Mouse (Mus musculus): ENCODE measurements at regions not wholly inside any gene's neighbourhood (a gene's known extent, or its start where the extent isn't known, plus 50 kb on each side); places are given as distances from the start of the nearest gene placed in this dataset.

- H3K4me2 ChIP-seq, result no peak overlapping the region
- no peaks in the 10 kb centered on the region for H3K36me3 ChIP-seq
- H3K4me3 ChIP-seq (replicated peaks), result no peak overlapping the region
- no peaks in the 10 kb centered on the region for H3K9me3 ChIP-seq (replicated peaks)
- 0 out of 2 replicates have a peak, but pooled peaks cover 2% of the 10 kb centered on the region for H3K4me1 ChIP-seq
- no peak overlapping the region for H3K9ac ChIP-seq (replicated peaks)
- ATAC-seq (ENCODE audit: low FRiP score), result no peak
- H3K27me3 ChIP-seq (replicated peaks), result no peaks in the 10 kb centered on the region
- no peak overlapping the region for H3K27ac ChIP-seq (replicated peaks)
- WGBS, result 65% methylated on average over 9 of the region's 9 CpGs
Measured at GRCm38 (mm10) chr6:31169868-31170600, 211.2 kb upstream of the Klf14 start.

GRCm38 (mm10) chr6:31171831-31172569, 213.1 kb upstream of the Klf14 start:
- 81% methylated on average over 10 of the region's 10 CpGs for WGBS
- no peak overlapping the region for H3K9ac ChIP-seq (replicated peaks)
- H3K4me2 ChIP-seq, result no peak overlapping the region
- no peaks in the 10 kb centered on the region for H3K4me1 ChIP-seq
- no peak overlapping the region for H3K27ac ChIP-seq (replicated peaks)
- no peaks in the 10 kb centered on the region for H3K36me3 ChIP-seq
- no peaks in the 10 kb centered on the region for H3K27me3 ChIP-seq (replicated peaks)
- ATAC-seq (ENCODE audit: low FRiP score), result no peak
- H3K9me3 ChIP-seq (replicated peaks), result no peaks in the 10 kb centered on the region
- no peak overlapping the region for H3K4me3 ChIP-seq (replicated peaks)

- Histone ChIP-seq H3K4me2 (no peak overlapping the region), H3K9ac (replicated peaks) (no peak overlapping the region), H3K4me1 (no peaks in the 10 kb centered on the region), H3K27me3 (replicated peaks) (no peaks in the 10 kb centered on the region), H3K9me3 (replicated peaks) (no peaks in the 10 kb centered on the region), H3K4me3 (replicated peaks) (no peak overlapping the region), H3K36me3 (no peaks in the 10 kb centered on the region), H3K27ac (replicated peaks) (no peak overlapping the region)
- no peak for ATAC-seq (ENCODE audit: low FRiP score)
- WGBS, result 74% methylated on average over 6 of the region's 6 CpGs
Measured at GRCm38 (mm10) chr6:31175769-31176168, 216.9 kb upstream of the Klf14 start.

- Histone ChIP-seq H3K9ac (replicated peaks) (no peak overlapping the region), H3K27me3 (replicated peaks) (no peaks in the 10 kb centered on the region), H3K4me3 (replicated peaks) (no peak overlapping the region), H3K4me1 (no peaks in the 10 kb centered on the region), H3K9me3 (replicated peaks) (no peaks in the 10 kb centered on the region), H3K36me3 (no peaks in the 10 kb centered on the region), H3K27ac (replicated peaks) (no peak overlapping the region), H3K4me2 (no peak overlapping the region)
- 80% methylated on average over 8 of the region's 8 CpGs for WGBS
- ATAC-seq (ENCODE audit: low FRiP score), result no peak
Measured at GRCm38 (mm10) chr6:31176368-31176767, 217.5 kb upstream of the Klf14 start.

GRCm38 (mm10) chr6:31176831-31177230, 218.0 kb upstream of the Klf14 start:
- Histone ChIP-seq H3K4me3 (replicated peaks) (no peak overlapping the region), H3K4me2 (no peak overlapping the region), H3K27ac (replicated peaks) (no peak overlapping the region), H3K4me1 (no peaks in the 10 kb centered on the region), H3K9ac (replicated peaks) (no peak overlapping the region), H3K36me3 (no peaks in the 10 kb centered on the region), H3K27me3 (replicated peaks) (no peaks in the 10 kb centered on the region), H3K9me3 (replicated peaks) (no peaks in the 10 kb centered on the region)
- WGBS, result 79% methylated on average over 1 of the region's 1 CpGs
- ATAC-seq (ENCODE audit: low FRiP score), result no peak

GRCm38 (mm10) chr6:31178201-31178880, 219.5 kb upstream of the Klf14 start:
- Histone ChIP-seq H3K27ac (replicated peaks) (no peak overlapping the region), H3K4me1 (no peaks in the 10 kb centered on the region), H3K9me3 (replicated peaks) (no peaks in the 10 kb centered on the region), H3K4me3 (replicated peaks) (no peak overlapping the region), H3K27me3 (replicated peaks) (no peaks in the 10 kb centered on the region), H3K36me3 (no peaks in the 10 kb centered on the region), H3K9ac (replicated peaks) (no peak overlapping the region), H3K4me2 (no peak overlapping the region)
- 91% methylated on average over 8 of the region's 8 CpGs for WGBS
- ATAC-seq (ENCODE audit: low FRiP score), result no peak

GRCm38 (mm10) chr6:31182284-31182683, 216.3 kb upstream of the Mkln1 start:
- WGBS, result 81% methylated on average over 6 of the region's 6 CpGs
- H3K27me3 ChIP-seq (replicated peaks), result no peaks in the 10 kb centered on the region
- H3K36me3 ChIP-seq, result no peaks in the 10 kb centered on the region
- H3K27ac ChIP-seq (replicated peaks), result no peak overlapping the region
- ATAC-seq (ENCODE audit: low FRiP score), result no peak
- no peak overlapping the region for H3K4me2 ChIP-seq
- H3K4me3 ChIP-seq (replicated peaks), result no peak overlapping the region
- H3K9me3 ChIP-seq (replicated peaks), result no peaks in the 10 kb centered on the region
- no peaks in the 10 kb centered on the region for H3K4me1 ChIP-seq
- no peak overlapping the region for H3K9ac ChIP-seq (replicated peaks)

GRCm38 (mm10) chr6:31183127-31183526, 215.4 kb upstream of the Mkln1 start:
- H3K4me3 ChIP-seq (replicated peaks), result no peak overlapping the region
- no peaks in the 10 kb centered on the region for H3K27me3 ChIP-seq (replicated peaks)
- no peaks in the 10 kb centered on the region for H3K36me3 ChIP-seq
- H3K4me1 ChIP-seq, result no peaks in the 10 kb centered on the region
- no peak for ATAC-seq (ENCODE audit: low FRiP score)
- no peaks in the 10 kb centered on the region for H3K9me3 ChIP-seq (replicated peaks)
- H3K4me2 ChIP-seq, result no peak overlapping the region
- 15% methylated on average over 5 of the region's 5 CpGs for whole genome bisulfite sequencing
- no peak overlapping the region for H3K9ac ChIP-seq (replicated peaks)
- H3K27ac ChIP-seq (replicated peaks), result no peak overlapping the region

GRCm38 (mm10) chr6:31184554-31184953, 214.0 kb upstream of the Mkln1 start:
- no peak for ATAC-seq (ENCODE audit: low FRiP score)
- H3K36me3 ChIP-seq, result no peaks in the 10 kb centered on the region
- H3K9me3 ChIP-seq (replicated peaks), result no peaks in the 10 kb centered on the region
- no peaks in the 10 kb centered on the region for H3K4me1 ChIP-seq
- H3K27me3 ChIP-seq (replicated peaks), result no peaks in the 10 kb centered on the region
- H3K9ac ChIP-seq (replicated peaks), result no peak overlapping the region
- no peak overlapping the region for H3K4me2 ChIP-seq
- WGBS, result 91% methylated on average over 7 of the region's 7 CpGs
- H3K27ac ChIP-seq (replicated peaks), result no peak overlapping the region
- H3K4me3 ChIP-seq (replicated peaks), result no peak overlapping the region

- H3K4me2 ChIP-seq, result no peak overlapping the region
- H3K9ac ChIP-seq (replicated peaks), result no peak overlapping the region
- no peaks in the 10 kb centered on the region for H3K27me3 ChIP-seq (replicated peaks)
- no peak overlapping the region for H3K4me3 ChIP-seq (replicated peaks)
- H3K4me1 ChIP-seq, result no peaks in the 10 kb centered on the region
- H3K36me3 ChIP-seq, result no peaks in the 10 kb centered on the region
- H3K27ac ChIP-seq (replicated peaks), result no peak overlapping the region
- no peaks in the 10 kb centered on the region for H3K9me3 ChIP-seq (replicated peaks)
- no peak for ATAC-seq (ENCODE audit: low FRiP score)
- 75% methylated on average over 2 of the region's 2 CpGs for WGBS
Measured at GRCm38 (mm10) chr6:31185151-31185550, 213.4 kb upstream of the Mkln1 start.

GRCm38 (mm10) chr6:31188066-31188465, 210.5 kb upstream of the Mkln1 start:
- ATAC-seq (ENCODE audit: low FRiP score), result no peak
- Histone ChIP-seq H3K27me3 (replicated peaks) (no peaks in the 10 kb centered on the region), H3K27ac (replicated peaks) (no peak overlapping the region), H3K9me3 (replicated peaks) (no peaks in the 10 kb centered on the region), H3K4me1 (no peaks in the 10 kb centered on the region), H3K4me3 (replicated peaks) (no peak overlapping the region), H3K36me3 (no peaks in the 10 kb centered on the region), H3K4me2 (no peak overlapping the region), H3K9ac (replicated peaks) (no peak overlapping the region)
- 74% methylated on average over 1 of the region's 1 CpGs for WGBS

- Histone ChIP-seq H3K9me3 (replicated peaks) (no peaks in the 10 kb centered on the region), H3K27me3 (replicated peaks) (no peaks in the 10 kb centered on the region), H3K4me1 (no peaks in the 10 kb centered on the region), H3K4me2 (no peak overlapping the region), H3K9ac (replicated peaks) (no peak overlapping the region), H3K27ac (replicated peaks) (no peak overlapping the region), H3K4me3 (replicated peaks) (no peak overlapping the region), H3K36me3 (no peaks in the 10 kb centered on the region)
- 61% methylated on average over 7 of the region's 7 CpGs for WGBS
- no peak for ATAC-seq (ENCODE audit: low FRiP score)
Measured at GRCm38 (mm10) chr6:31189060-31189459, 209.5 kb upstream of the Mkln1 start.

Data from neural tube, embryonic 15.5 days (tissue).